Comparison of ENCODE assay signal across 8 mouse cellular contexts in genomic region chr7:143296001-143296379, GRCm38 (mm10).
DNase-seq lines count a peak whose midpoint lies in the region; ATAC-seq lines count a peak whose summit lies in the region.

No protein-coding gene starts in this region.

- ATAC-seq in heart, embryonic 13.5 days (ENCODE audit: extremely low read depth, insufficient number of reproducible peaks, low FRiP score, low TSS enrichment) = no peak
- no peak for ATAC-seq in embryonic facial prominence, embryonic 13.5 days (ENCODE audit: insufficient number of reproducible peaks, insufficient read depth, low FRiP score, low TSS enrichment, low read depth)
- ATAC-seq in intestine, embryonic 15.5 days = peak; percentile 13
- no peak; the same call in 1 of the 2 replicates for ATAC-seq in midbrain, embryonic 13.5 days

- H3K9ac ChIP-seq in heart, embryonic 13.5 days = peak overlapping the region; percentile 89
- H3K9ac ChIP-seq in embryonic facial prominence, embryonic 13.5 days = peak overlapping the region; percentile 80
- peak overlapping the region; percentile 55 for H3K9ac ChIP-seq in intestine, embryonic 15.5 days
- H3K9ac ChIP-seq in midbrain, embryonic 13.5 days (replicated peaks) = peak overlapping the region; percentile 74

- intact Hi-C loops in heart, postnatal 25 days (cut with DNase I) = loop anchor here (5.0 kb wide), 1 partner anchor 166 kb away; the partner anchor contains the start of gene Cdkn1c
- intact Hi-C loops in left cerebral cortex, postnatal 36 days (cut with DNase I) = no loop called here

- peak overlapping the region; percentile 86 for H3K27ac ChIP-seq in heart, embryonic 13.5 days (replicated peaks)
- peak overlapping the region; percentile 77 for H3K27ac ChIP-seq in embryonic facial prominence, embryonic 13.5 days
- H3K27ac ChIP-seq in intestine, embryonic 15.5 days = peak overlapping the region; percentile 70
- peak overlapping the region; percentile 74 for H3K27ac ChIP-seq in midbrain, embryonic 13.5 days

- peaks cover 43% of the 10 kb centered on the region for H3K4me1 ChIP-seq in heart, embryonic 13.5 days
- H3K4me1 ChIP-seq in embryonic facial prominence, embryonic 13.5 days = peaks cover 26% of the 10 kb centered on the region
- peaks cover 19% of the 10 kb centered on the region for H3K4me1 ChIP-seq in intestine, embryonic 15.5 days (replicated peaks)
- peaks cover 36% of the 10 kb centered on the region for H3K4me1 ChIP-seq in midbrain, embryonic 13.5 days (replicated peaks)

- H3K36me3 ChIP-seq in heart, embryonic 13.5 days = peaks cover 29% of the 10 kb centered on the region
- H3K36me3 ChIP-seq in embryonic facial prominence, embryonic 13.5 days = no peaks in the 10 kb centered on the region
- no peaks in the 10 kb centered on the region for H3K36me3 ChIP-seq in intestine, embryonic 15.5 days
- no peaks in the 10 kb centered on the region for H3K36me3 ChIP-seq in midbrain, embryonic 13.5 days

- no peaks in the 10 kb centered on the region for H3K27me3 ChIP-seq in heart, embryonic 13.5 days (replicated peaks)
- H3K27me3 ChIP-seq in embryonic facial prominence, embryonic 13.5 days = no peaks in the 10 kb centered on the region
- no peaks in the 10 kb centered on the region for H3K27me3 ChIP-seq in intestine, embryonic 15.5 days (replicated peaks)
- H3K27me3 ChIP-seq in midbrain, embryonic 13.5 days = no peaks in the 10 kb centered on the region

- 50% methylated on average over 20 of the region's 20 CpGs for WGBS in heart, embryonic 13.5 days
- WGBS in embryonic facial prominence, embryonic 13.5 days = 50% methylated on average over 20 of the region's 20 CpGs
- WGBS in intestine, embryonic 15.5 days = 38% methylated on average over 20 of the region's 20 CpGs
- whole genome bisulfite sequencing in midbrain, embryonic 13.5 days = 51% methylated on average over 20 of the region's 20 CpGs

- peak overlapping the region; percentile 67 for H3K4me2 ChIP-seq in heart, embryonic 13.5 days
- H3K4me2 ChIP-seq in embryonic facial prominence, embryonic 13.5 days = peak overlapping the region; percentile 61
- H3K4me2 ChIP-seq in intestine, embryonic 15.5 days (replicated peaks) = peak overlapping the region; percentile 48
- peak overlapping the region; percentile 69 for H3K4me2 ChIP-seq in midbrain, embryonic 13.5 days (replicated peaks)

- DNase-seq in heart, postnatal 25 days (ENCODE audit: low spot score) = no peak
- DNase-seq in ES-CJ7 (ENCODE audit: low read depth, low spot score) = peak; percentile 13
- no peak for DNase-seq in left cerebral cortex, postnatal 36 days (ENCODE audit: low spot score in 2 of 2)
- no peak for DNase-seq in right cerebral cortex, postnatal 25 days

- peak overlapping the region; percentile 73 for H3K4me3 ChIP-seq in heart, embryonic 13.5 days
- peak overlapping the region; percentile 65 for H3K4me3 ChIP-seq in embryonic facial prominence, embryonic 13.5 days
- H3K4me3 ChIP-seq in intestine, embryonic 15.5 days (replicated peaks) = peak overlapping the region; percentile 48
- peak overlapping the region; percentile 59 for H3K4me3 ChIP-seq in midbrain, embryonic 13.5 days (replicated peaks)

- H3K9me3 ChIP-seq in heart, embryonic 13.5 days = peaks cover 15% of the 10 kb centered on the region; the same call in 1 of the 2 replicates
- peaks cover 16% of the 10 kb centered on the region for H3K9me3 ChIP-seq in embryonic facial prominence, embryonic 13.5 days
- H3K9me3 ChIP-seq in intestine, embryonic 15.5 days = no peaks in the 10 kb centered on the region
- peaks cover 15% of the 10 kb centered on the region; the same call in 1 of the 2 replicates for H3K9me3 ChIP-seq in midbrain, embryonic 13.5 days
